Mouse (Mus musculus) spleen, postnatal 4 days (tissue): ENCODE measurements at regions not wholly inside any gene's neighbourhood (a gene's known extent, or its start where the extent isn't known, plus 50 kb on each side); places are given as distances from the start of the nearest gene placed in this dataset.

Source experiments
- DNase-seq, 2 experiments: peaks; one replicate each; pipeline ENCODE4 v3.0.0; 2022; ENCODE audit warnings: low spot score in 2 of 2

DNA sequence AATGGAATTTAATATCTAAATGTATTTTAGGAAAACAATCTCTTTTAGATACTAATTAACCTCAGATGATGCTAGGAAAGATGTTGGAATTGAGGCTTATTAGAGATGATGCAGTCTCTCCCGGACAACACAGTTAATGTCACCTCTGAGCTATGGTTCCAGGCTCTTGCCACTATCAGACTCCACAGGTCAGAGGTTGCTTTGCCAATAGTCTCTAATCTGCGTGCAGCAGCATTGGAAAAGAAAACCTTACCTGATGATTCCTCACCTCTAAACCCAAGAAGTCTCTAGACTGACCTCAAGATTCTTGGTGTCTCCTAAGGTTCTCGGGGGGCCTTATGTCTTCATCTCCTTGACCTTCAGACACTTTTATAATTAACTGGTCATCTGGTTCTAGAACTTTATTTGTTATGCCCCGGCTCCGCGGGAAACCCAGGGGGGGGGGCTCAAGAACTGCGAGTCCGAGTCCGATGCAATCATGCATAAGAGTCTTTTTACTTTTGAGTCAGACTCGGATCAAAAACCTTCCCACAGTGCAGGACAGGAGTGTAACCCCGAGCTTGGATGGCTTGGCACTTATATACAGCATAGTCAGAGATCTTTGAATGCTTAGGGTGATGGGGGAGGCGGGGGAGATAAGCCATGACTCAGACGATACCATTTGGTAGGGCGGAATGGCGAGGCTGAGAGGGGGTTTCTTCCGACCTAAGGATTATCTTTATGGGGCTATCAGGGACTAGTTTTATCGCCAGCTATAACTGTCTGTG is 626.9 kb downstream of the Zfp706 start:
- DNase-seq = peak in 1 of 2 experiments; percentile 52

DNA sequence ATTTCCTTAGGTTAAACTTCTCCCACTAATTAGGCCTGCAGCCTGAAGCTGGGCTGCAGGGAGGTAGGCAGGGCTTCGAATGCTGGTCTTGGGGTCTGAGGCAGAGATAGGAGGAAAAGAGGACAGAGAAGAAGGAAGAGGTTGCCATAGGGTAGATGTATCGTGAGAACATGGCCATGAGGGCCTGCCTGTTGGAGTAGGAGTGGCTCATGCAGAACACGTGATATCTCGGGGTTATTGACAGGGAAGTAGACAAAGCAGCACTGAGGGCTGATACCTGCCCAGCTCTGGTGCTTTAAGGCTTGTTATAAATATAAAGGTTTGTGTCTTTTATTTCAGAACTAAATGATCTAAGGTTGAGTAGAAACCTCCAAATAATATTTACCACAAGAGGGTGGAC is 628.9 kb downstream of the Zfp706 start:
- peak in 1 of 2 experiments; percentile 25 for DNase-seq

DNA sequence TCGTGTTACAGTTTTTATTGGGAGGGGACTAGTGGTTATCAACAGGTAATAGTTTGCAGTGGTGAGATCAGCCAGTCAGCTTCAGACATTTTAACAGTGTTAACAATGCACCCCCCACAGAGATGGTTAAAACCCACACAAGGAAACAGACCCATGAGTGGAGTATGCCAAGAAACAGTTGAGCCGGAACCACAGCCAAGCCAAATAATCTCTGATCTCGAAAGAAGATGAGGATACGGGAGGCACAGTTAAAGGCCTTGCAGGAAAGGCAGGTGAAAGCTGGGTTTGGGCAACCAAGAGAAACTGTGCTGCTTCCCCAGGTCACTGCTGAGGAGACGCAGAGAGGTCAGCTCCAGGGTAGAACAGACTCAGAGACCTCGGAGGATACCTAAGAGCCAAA is 631.0 kb downstream of the Zfp706 start:
- DNase-seq = peak in 1 of 2 experiments; percentile 39

DNA sequence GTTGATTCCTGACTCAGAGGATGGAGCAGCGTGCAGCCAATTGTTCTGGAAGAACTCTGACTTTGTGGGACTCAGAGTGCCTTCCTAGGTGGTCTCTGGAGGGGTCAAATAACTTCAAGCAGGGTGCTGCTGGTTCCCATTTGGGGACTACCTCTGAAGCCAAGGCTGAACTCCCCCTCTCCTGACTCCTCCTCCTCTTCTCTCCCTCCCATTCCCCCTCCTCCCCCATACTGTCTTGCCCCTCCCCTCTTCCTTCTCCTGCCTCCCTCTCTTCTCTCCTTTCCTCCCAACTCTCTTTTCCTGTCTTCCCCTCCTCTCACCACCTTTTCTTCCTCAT is 632.1 kb downstream of the Zfp706 start:
- no peak for DNase-seq

DNA sequence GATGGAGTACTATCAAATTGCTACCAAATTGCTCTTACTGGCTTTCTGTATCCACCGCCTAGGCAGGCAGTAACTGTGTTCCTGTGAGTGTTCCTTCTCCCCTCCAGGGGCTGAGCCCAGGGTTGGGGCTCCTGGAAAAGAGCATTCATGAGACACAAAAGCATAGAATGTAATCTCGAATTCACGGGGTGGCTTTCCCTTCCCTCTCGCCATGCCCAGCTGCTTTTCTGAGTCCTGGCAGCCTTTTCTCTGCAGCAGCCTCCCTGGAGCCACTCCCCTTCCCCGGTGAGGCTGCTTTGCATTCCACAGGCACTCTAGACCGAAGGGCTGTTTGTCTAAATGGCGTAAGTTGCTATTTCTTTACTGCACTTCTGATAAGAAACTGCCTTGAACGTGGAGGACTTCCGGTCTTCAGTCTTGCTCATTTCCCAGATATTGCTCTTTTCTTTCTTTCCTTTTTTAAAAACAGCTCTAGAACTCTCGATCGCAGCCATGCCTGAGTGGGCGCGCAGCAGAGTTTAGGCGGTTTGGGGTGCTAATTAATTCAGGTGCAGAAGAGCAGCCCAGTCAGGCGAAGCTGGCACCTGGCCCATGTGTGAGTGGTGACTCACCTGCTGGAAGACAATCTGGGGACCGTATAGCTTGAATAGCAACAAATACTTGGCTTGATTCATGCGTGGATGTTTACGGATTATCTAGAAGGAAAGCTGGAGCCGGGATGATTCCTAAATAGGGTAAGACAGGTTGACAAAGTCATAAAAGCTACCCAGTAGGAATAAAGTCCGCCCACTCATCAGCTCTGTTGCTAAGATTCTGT is 632.6 kb downstream of the Zfp706 start:
- peak; percentile 48 to 76 for DNase-seq

DNA sequence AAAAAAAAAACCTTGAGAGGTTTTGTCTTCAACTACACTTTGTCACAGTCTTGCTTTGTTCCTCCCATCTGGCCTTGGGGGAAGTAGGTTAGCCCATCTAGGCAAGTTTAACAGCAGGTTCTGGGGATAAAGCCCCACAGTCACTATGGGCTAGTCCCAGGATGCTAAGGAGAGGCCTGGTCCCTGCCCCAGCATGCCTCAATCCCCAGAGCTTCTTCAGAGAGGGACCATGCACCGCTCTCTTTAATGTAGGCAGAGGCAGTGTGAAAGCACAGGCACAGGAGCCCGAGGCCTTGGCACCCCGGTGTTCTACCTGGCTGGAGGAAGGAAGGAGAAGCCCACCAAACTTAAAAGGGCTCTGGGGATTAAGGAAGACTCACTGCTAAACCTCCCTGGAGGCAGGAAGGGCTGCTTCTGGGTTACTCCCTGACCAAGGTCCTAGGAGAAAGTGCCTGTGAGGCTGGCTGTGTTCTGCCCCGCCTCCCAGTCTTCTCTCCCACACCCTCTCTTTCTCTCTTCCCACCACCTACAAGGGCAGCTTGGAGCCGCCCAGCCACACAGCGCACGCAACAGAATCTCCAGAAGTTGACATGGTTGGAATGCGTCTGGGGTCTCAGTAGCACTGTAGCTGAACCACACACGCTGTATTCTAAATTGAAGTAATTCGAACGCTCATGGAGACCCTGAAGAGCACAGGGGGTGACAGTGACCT is 633.5 kb downstream of the Zfp706 start:
- peak; percentile 47 to 71 for DNase-seq

DNA sequence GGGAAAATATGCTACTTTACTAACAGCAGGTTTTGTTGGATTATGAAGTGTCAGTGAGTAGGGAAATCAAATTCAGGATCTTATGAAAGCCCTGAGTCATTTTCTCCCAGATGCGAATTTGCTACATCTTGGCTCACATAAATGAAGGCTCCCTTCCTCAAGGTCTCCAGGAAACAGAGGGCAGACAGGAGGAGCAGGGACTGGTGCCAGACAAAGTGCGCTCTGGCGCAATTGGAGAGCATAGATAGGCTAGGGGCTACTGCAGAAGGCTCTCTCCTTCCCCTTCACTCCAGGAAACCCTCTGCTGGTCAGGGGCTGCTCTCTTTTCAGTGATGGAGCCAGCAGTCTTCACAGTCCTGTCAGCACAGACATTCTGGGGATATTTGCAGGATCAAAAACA is 634.1 kb downstream of the Zfp706 start:
- peak in 1 of 2 experiments; percentile 49 for DNase-seq

DNA sequence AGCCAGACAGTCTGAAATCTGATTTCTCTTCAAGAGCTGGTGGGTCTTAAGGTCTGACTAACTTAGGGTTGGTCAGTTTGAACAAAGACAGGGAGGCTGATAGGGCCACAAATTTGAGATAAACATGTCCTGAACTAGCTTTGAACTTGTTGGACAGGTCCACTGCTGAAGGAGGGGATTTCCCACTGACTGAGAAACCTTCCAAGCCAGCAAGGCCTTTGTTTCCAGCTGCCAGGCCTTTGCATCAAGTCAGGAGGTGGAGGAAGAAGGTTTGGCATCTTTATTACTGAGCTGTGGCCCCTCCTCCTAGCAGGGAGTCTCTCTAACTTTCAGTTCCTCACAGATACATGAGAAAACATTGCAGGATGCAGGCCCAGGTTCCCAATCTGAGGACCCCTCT is 636.2 kb downstream of the Zfp706 start:
- peak in 1 of 2 experiments; percentile 49 for DNase-seq

DNA sequence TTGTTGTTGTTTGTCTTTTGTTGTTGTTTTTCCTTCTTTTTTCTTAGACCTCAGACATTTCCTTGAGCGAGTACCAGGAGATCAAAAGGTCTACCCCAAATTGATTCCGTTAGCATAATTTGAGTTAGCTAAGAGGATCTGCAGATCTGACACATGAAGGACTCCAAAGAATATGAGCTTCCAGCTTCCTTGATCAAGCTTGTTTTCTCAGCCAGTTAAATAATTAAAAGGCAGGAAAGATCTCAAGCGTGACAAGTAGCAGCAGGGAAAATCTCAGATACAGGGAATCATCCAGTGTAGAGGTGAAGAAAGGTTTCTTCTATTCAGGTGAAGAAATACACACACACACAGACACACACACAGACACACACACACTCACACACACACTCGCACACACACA is 636.7 kb downstream of the Zfp706 start:
- no peak for DNase-seq

DNA sequence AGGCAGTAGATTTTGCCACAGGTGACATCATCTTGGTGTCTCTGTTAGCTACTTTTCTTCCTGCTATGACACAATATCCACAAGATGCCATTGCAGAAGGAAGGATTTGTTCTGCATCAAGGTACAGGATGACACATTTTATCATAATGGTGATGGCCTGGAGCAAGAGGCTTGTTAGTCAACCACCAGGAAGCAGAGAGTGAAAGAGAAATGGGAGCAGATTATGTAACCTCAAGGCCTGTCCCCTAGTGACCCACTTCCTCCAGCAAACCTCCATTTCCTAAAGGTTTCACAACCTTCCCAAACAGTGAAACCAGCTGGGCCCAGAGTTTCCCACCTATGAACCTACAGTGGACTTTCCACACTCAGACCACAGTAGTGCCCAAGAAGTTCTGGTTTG is 640.3 kb downstream of the Zfp706 start:
- DNase-seq = peak in 1 of 2 experiments; percentile 42

DNA sequence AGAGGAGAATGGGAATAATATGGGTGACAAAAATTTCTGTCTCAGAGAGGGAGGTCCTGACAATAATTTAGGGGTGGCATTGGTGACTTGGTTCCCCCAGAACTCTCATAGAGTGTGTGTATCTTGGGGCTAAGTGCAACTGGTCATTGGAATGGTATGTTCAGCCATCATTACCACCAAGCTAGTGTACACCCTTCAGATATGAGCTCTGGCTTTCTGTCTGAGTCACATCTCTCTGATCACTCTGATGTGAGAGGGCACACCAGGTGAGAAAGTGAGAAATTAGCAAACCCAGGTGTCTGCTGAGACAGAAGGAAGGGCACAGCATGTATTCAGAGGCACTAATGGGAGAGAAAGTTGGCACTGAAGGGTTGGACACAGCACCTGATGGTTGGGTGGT is 642.8 kb downstream of the Zfp706 start:
- DNase-seq = peak in 1 of 2 experiments; percentile 31

DNA sequence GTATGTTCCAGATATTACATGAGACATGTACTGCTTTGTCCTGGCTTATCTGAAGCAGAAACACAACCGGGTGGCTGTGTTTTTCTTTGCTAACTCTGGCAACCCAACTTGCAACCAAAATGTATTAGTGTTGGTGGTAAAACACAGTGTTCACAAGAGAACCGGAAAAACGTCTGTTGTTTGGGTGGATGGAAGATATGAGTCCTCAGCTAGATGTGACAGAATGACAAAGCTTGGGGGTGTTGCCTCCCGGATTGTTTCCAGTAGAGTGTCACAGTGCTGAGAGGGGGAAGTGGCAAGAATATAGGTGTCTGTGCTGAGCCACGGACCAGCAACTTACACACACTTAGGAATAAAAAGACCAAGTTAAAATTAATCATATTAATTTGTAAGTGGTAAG is 643.5 kb downstream of the Zfp706 start:
- peak in 1 of 2 experiments; percentile 56 for DNase-seq

DNA sequence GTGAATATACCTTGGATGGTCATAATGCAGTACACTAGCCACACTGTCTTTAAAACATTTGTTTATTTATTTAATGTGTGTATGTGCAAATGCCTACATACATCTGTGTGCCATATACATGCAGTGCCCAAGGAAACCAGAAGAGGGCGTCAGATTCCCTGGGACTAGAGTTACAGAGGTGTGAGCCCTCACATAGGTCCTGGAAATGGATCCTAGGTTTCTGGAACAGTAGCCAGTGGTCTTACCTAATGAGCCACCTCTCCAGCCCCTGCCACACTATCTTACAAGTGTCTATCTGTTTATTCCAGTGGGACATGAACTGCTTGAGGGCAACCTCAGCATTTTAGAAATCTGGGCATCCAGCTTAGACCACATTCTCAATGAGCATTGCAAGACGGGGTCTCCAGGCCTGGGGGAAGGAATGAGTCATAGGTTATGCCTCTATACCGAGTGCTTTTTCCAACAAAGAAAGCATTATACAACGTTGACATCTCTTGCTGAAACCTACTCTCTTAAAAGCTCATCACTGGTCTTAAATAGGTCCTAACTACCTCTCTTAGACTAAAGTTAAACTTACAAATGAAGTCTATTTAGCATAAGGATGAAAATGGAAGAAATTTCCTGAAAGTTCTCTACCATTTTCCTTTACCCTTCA is 644.5 kb downstream of the Zfp706 start:
- peak in 1 of 2 experiments; percentile 58 for DNase-seq

DNA sequence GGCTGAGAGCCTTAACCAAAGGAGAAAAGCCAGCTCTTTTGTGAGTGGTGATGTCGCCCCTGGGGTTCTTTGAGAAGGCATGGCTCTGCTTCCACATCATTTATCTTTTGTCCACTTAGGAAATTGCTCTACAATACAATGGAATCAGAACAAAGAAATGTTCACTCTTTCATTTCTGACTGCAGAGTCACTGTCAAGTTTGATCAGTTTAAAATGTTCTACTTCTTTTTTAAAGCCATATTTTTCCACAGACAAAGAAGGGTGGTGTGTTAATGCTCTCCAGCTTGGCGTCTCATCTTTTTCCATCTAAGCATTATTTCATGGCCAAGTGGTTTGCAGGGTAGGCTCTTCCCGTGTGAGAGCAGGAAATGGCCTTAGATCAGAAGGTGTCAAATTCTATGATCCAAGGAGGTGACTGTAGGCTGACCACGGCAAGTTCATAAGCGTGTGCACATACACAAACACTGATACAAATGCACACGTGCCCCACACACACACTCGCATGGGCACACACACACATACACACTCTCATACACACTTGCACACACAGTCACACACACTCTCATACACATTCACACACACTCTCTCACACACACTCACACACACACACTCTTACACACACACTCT is 645.9 kb downstream of the Zfp706 start:
- peak in 1 of 2 experiments; percentile 49 for DNase-seq

DNA sequence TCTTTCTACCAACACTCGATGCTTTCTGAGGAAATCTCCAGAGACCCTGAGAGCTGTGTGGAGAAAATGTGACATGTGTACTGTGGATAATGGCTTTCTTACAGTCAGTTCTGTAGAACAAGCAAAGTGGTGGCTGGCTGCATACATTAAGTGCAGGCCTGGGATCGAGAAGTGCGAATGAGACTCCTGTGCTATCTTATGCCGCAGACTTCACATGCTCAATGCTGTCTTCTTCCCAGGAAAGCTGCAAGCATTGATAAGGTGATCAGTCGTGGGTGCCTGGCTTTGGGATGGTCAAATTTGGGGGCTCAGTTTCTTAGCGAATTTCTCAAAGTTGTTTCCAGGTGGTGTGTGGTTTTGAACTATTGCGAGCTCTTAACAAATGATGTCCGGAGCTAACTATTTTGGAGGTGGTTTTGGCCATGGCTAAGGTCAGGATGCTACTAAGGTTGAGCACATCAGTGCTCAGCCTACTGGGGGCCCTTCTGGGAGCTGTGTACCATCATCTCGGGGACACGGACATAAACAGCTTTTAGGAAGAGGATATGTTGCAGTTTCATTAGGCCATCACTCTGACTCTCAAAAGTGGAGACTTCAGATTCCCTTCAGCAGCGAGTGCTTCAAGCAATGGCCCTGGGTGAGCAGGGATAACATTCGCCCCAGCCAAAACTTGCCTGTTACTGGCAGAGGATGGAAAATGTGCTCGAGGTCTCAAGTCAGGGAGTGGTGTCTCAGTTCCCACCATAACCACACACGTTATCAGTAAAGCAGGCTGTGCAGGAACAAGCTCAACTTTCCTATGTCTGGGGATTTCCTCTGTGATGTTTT is 646.7 kb downstream of the Zfp706 start:
- peak; percentile 66 to 75 for DNase-seq

DNA sequence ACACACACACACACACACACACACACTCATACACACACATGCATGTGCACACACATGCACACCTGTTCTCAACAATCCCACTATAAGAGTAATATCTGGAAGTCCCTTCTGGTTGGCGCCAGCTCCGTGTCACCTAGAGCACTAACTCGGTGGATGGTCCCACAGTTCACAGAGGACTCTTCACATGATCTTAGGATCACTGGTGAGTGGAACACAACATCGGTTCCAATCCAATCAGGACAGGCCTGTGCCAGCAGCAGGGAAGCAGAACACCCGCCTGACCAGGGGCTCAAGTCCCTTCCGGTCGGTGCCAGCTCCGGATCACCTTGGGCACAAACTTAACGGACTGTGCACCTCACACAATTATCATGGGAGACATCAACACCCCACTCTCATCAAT is 651.7 kb downstream of the Zfp706 start:
- DNase-seq = no peak

DNA sequence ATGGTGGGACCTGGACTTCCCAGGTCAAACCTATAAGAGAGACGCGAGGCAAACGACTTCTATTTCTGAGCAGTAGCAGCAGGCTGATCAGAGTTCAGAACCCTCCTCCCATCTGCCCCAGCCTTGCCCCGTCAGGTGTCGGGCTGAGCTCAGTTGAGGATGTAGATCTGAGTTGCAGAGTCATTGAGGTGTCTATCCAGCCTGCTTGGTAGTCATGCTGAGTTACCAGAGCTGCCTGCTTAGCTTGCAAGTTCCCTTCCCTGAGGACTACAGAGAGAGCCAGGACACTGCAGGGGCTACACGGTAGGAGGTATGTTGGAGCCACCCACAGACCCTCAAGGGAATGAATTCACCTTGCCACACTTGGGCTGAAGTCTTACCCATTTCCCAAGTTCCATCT is 653.0 kb downstream of the Zfp706 start:
- DNase-seq = no peak

DNA sequence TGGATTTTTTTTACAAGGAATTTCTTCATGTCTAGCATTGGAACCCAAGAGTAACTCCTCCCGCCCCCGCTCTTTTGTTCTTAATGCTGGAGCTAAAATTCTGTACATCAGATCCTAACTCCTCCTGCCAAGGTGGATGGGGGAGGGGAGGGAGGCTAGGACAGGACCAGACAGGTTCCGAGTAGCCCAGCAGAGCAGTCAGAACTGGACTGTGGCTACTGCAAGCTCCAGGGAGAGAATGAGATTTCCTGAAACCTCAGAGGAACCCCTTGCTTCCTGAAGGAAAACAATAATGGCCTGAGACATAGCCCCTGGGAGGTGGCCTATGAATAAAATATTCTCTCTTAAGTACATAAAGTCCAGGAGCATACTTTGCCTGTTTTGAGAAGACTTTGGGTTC is 653.8 kb downstream of the Zfp706 start:
- no peak for DNase-seq

DNA sequence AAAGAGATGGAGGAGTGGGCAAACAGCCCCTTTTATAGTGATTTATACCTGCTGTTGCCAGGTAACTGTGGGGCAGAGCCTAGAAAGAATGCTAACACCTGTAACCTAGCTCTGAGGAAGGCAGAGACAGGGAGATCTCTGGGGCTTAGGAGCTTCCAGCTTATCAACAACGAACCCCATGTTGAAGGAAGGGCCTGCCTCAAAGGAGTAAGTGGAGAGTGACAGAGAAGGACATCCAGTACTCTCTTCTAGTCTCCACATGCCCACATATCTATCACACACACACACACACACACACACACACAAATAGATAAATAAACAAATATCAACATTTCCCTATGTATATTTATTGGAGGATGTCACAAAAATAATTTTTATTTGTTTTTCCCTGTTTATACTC is 654.6 kb downstream of the Zfp706 start:
- no peak for DNase-seq

DNA sequence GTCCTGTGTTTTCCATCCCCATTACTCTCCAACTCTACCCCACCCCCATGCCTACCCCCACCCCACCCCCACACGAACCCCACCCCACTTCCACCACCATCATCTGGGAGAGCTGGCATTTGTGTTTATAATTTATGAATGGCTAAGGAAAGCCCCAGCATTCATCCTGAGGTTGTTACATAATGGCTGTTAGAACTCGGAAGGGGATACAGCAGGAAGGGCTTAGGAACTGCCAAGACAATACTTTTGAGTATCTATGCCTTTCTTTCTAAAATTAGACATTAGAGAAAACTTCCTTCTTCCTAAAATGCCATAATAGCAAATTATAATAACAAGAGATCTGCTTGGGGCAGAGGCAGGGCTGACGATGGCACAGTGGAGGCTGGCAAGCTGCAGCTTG is 655.9 kb downstream of the Zfp706 start:
- no peak for DNase-seq

DNA sequence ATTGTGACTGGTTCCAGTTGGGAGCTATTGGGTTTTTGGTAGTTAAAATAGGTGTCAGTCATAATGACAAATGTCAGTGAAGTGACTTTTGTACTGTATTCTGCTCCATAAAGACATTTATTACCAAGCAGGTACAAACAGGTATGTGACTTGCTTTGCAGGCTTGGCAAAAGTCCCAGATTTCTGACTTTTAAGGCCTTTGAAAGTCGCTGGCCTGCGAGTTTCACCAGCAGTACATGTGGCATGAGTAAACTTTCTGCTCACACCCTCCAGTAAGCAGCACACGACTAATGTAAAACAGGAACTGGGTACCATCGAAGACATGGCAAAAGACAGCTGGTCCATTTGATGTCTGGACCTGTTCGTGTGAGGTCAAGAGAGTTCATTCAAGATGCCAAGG is 659.2 kb downstream of the Zfp706 start:
- DNase-seq = no peak
